8 mouse cellular contexts compared by ENCODE assay signal in the genomic region with DNA sequence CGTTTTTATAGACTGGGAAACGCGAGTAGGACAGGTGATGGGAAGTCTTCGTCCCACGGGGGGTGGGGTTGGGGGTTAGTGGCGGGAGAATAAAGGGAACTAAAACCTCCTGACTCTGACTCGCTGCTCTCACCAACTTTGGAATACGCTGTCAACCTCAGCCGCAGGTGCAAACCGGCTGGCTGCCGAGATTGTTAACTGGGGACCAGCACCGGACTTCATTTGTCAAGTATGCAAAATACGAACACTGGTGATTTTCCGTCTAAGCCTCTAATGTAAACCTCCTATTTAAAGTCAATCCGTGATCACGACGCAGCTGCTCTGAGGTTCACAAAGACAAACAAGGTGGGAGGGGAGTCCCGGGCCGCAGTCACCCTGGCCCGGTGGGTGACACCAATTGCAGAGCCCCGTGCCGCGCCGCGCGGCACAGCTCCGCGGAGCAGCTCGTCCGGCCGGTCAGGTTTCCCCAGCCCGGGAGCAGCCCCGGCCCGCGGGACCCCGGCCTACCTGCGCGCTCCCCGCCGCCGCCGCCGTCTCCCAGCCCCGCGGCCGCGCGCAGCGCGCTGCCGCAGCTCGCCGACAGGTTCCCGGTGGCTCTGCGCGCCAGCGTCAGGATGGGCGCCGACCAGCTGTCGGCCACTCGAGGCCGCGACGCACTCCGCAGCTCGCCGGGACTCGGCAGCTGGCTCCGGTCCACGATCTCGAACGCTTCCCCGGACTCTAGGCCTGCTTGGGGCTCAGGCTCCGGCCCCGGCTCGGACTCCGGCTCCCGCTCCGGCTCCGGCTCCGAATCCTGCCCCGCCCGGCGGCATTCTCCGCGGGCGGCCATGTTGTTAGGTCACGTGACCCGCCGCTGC. TPM values are rescaled to one million over a fixed set of nuclear protein-coding genes. Genes with fewer than 3 reads are reported as not detected.
A peak's percentile ranks its signal among the peaks of the same experiment; 100 is the strongest.
DNase-seq lines count a peak whose midpoint lies in the region; ATAC-seq and TF ChIP-seq lines count a peak whose summit lies in the region.

A gene (minus strand): TSS at position 849 of the 857 bp plus-strand sequence.

- peak; percentile 88 for DNase-seq in 3134 (ENCODE audit: extremely low read depth, insufficient read length, low spot score)
- DNase-seq in adrenal gland, postnatal 25 days: peak; percentile 85
- DNase-seq in heart, adult 18-20 months: peak; percentile 90 to 91
- DNase-seq in kidney, adult 18-20 months: peak; percentile 93
- DNase-seq in limb, embryonic 11.5 days (ENCODE audit: low spot score): peak; percentile 89

- peak within 1 kb of the TSS; percentile 68 for H3K4me2 ChIP-seq in embryonic facial prominence, embryonic 12.5 days (replicated peaks)
- peak within 1 kb of the TSS; percentile 68 for H3K4me2 ChIP-seq in limb, embryonic 11.5 days (ENCODE audit: low read depth, severe bottlenecking)
- H3K4me2 ChIP-seq in midbrain, embryonic 13.5 days (replicated peaks): peak within 1 kb of the TSS; percentile 67

- H3K4me3 ChIP-seq in embryonic facial prominence, embryonic 12.5 days: peak within 1 kb of the TSS; percentile 70
- H3K4me3 ChIP-seq in limb, embryonic 11.5 days (ENCODE audit: low read depth, low read length): peak within 1 kb of the TSS; percentile 65
- peak within 1 kb of the TSS; percentile 76 for H3K4me3 ChIP-seq in midbrain, embryonic 13.5 days (replicated peaks)
- peak within 1 kb of the TSS; percentile 76 for H3K4me3 ChIP-seq in small intestine, adult 2 months (ENCODE audit: low read depth, low read length)

- TF ChIP-seq POLR2A in small intestine, adult 2 months (IDR thresholded peaks at IDR 0.05; ENCODE audit: low read depth, low read length): peak; percentile 87

- no peak for TF ChIP-seq CTCF in small intestine, adult 2 months (IDR thresholded peaks at IDR 0.05; ENCODE audit: extremely low read depth, insufficient read length, insufficient replicate concordance, low read depth, low read length)

- peak within 1 kb of the TSS; percentile 74 for H3K9ac ChIP-seq in embryonic facial prominence, embryonic 12.5 days
- peak within 1 kb of the TSS; percentile 93 for H3K9ac ChIP-seq in limb, embryonic 11.5 days (ENCODE audit: low read length)
- H3K9ac ChIP-seq in midbrain, embryonic 13.5 days (replicated peaks): peak within 1 kb of the TSS; percentile 87

- H3K9me3 ChIP-seq in embryonic facial prominence, embryonic 12.5 days: no peaks in the 10 kb centered on the region
- H3K9me3 ChIP-seq in limb, embryonic 11.5 days (ENCODE audit: control insufficient read depth, low read length): no peaks in the 10 kb centered on the region
- H3K9me3 ChIP-seq in midbrain, embryonic 13.5 days: no peaks in the 10 kb centered on the region

- H3K27me3 ChIP-seq in embryonic facial prominence, embryonic 12.5 days: no peaks in the 10 kb centered on the region
- no peaks in the 10 kb centered on the region for H3K27me3 ChIP-seq in limb, embryonic 11.5 days (ENCODE audit: control insufficient read depth, insufficient read depth, low read length)
- 0 out of 2 replicates have a peak, but pooled peaks cover 3% of the 10 kb centered on the region for H3K27me3 ChIP-seq in midbrain, embryonic 13.5 days
- H3K27me3 ChIP-seq in small intestine, adult 2 months (ENCODE audit: control insufficient read depth, insufficient read depth, low read length): no peaks in the 10 kb centered on the region

- WGBS in embryonic facial prominence, embryonic 12.5 days: under 1% methylated on average over 86 of the region's 90 CpGs
- WGBS in limb, embryonic 11.5 days: under 1% methylated on average over 82 of the region's 90 CpGs
- WGBS in midbrain, embryonic 13.5 days: under 1% methylated on average over 90 of the region's 90 CpGs
- WGBS in small intestine, adult 2 months: under 1% methylated on average over 90 of the region's 90 CpGs

- peak; percentile 75; the same call in 1 of the 2 replicates for ATAC-seq in embryonic facial prominence, embryonic 12.5 days (ENCODE audit: insufficient number of reproducible peaks, insufficient read depth, low FRiP score, low TSS enrichment)
- peak; percentile 85 for ATAC-seq in limb, embryonic 11.5 days (ENCODE audit: insufficient number of reproducible peaks, low FRiP score, low TSS enrichment, low read depth)
- ATAC-seq in midbrain, embryonic 13.5 days: peak; percentile 89

- H3K27ac ChIP-seq in embryonic facial prominence, embryonic 12.5 days: peak within 1 kb of the TSS; percentile 93
- H3K27ac ChIP-seq in limb, embryonic 11.5 days (replicated peaks; ENCODE audit: low read depth, low read length): peak within 1 kb of the TSS; percentile 90
- peak within 1 kb of the TSS; percentile 98 for H3K27ac ChIP-seq in midbrain, embryonic 13.5 days
- peak within 1 kb of the TSS; percentile 87 for H3K27ac ChIP-seq in small intestine, adult 2 months (ENCODE audit: insufficient read depth, low read depth, low read length)

- H3K36me3 ChIP-seq in embryonic facial prominence, embryonic 12.5 days: no peaks in the 10 kb centered on the region
- no peaks in the 10 kb centered on the region for H3K36me3 ChIP-seq in limb, embryonic 11.5 days (ENCODE audit: control insufficient read depth, insufficient read depth, low read length)
- no peaks in the 10 kb centered on the region for H3K36me3 ChIP-seq in midbrain, embryonic 13.5 days
- 0 out of 2 replicates have a peak, but pooled peaks cover 1% of the 10 kb centered on the region for H3K36me3 ChIP-seq in small intestine, adult 2 months (ENCODE audit: control insufficient read depth, insufficient read depth, low read length)

- H3K4me1 ChIP-seq in embryonic facial prominence, embryonic 12.5 days: peaks cover 6% of the 10 kb centered on the region
- H3K4me1 ChIP-seq in limb, embryonic 11.5 days (ENCODE audit: control insufficient read depth, insufficient read depth, low read length): peaks cover 4% of the 10 kb centered on the region
- H3K4me1 ChIP-seq in midbrain, embryonic 13.5 days (replicated peaks): peaks cover 14% of the 10 kb centered on the region
- H3K4me1 ChIP-seq in small intestine, adult 2 months (ENCODE audit: control insufficient read depth, insufficient read depth, insufficient read length, low read length): 0 out of 2 replicates have a peak, but pooled peaks cover 2% of the 10 kb centered on the region

RNA-seq across cellular contexts. Expression of the gene that starts here (rescaled TPM):
- total RNA-seq in adrenal gland, postnatal 25 days (2021): 37.8 and 41.8 TPM in 2 replicates
- polyA plus RNA-seq in embryonic facial prominence, embryonic 12.5 days (2016; fragmentation: Nextera tagmentation; extraction: Ambion mirVana): 24.9 and 27.1 TPM in 2 replicates
- 10 to 100 TPM; 28.3 to 35.5 TPM for total RNA-seq in heart, adult 18-20 months (2021)
- polyA plus RNA-seq in limb, embryonic 11.5 days (2014; fragmentation: Nextera tagmentation; extraction: Ambion mirVana): 28.1 and 28.6 TPM in 2 replicates
- polyA plus RNA-seq in midbrain, embryonic 13.5 days (2015; fragmentation: Nextera tagmentation; extraction: Ambion mirVana): 25.0 and 27.4 TPM in 2 replicates
- 8.0 and 15.8 TPM in 2 replicates for polyA plus RNA-seq in small intestine, adult 2 months (2012; rRNA removed)

Comparison
In these comparisons a context has a peak if more than half of its experiments do, and no peak if none do; other contexts are left out.
1. Peak in every context shown above with its lines: DNase-seq, ATAC-seq, H3K4me3 ChIP-seq and H3K27ac ChIP-seq.